In the genomic region with DNA sequence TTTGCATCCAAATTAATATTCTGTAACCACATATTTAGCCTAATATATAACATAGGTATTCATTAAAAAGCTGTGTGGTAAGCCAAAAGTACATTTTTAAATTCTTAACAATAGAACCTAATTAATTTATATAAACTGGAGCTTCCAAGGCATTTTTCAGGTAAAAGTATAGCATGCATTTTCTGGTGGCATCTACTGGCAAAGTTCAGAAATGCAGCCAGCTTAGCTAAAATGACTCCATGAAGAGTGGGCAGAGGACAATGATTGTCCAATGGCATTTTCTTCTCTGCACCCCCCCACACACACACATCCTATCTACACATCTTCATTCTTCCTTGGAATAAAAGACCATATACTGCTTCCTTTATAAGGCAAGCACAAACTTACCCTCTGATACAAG, we compare ENCODE assay signal across 17 mouse cellular contexts. TPM values are rescaled to one million over a fixed set of nuclear protein-coding genes. Genes with fewer than 3 reads are reported as not detected.
DNase-seq lines count a peak whose midpoint lies in the region; ATAC-seq and TF ChIP-seq lines count a peak whose summit lies in the region.
"Had no signal": no experiment of that assay in that cellular context is flagged by ENCODE, and none has a peak within 500 bp of the region (broad histone marks: within the 10 kb centered on the region; RNA-seq: fewer than 3 reads in every experiment).

No protein-coding gene starts in this region.

- no peak overlapping the region for H3K9ac ChIP-seq in forebrain, postnatal 0 days
- no peak overlapping the region for H3K9ac ChIP-seq in forebrain, embryonic 16.5 days (replicated peaks; ENCODE audit: low read depth, low read length)

- no peaks in the 10 kb centered on the region for H3K9me3 ChIP-seq in forebrain, postnatal 0 days (ENCODE audit: low read length)
- no peaks in the 10 kb centered on the region for H3K9me3 ChIP-seq in forebrain, embryonic 16.5 days (ENCODE audit: control insufficient read depth, low read length)
- H3K9me3 ChIP-seq: G1E; heart, embryonic 10.5 days had no signal

- TF ChIP-seq CTCF in forebrain, postnatal 0 days (IDR thresholded peaks at IDR 0.05; ENCODE audit: low read depth), result peak; percentile 68
- TF ChIP-seq CTCF in layer of hippocampus, adult 2 months (conservative IDR thresholded peaks at IDR 0.05), result peak; percentile 72

- H3K27me3 ChIP-seq in forebrain, postnatal 0 days (ENCODE audit: insufficient read depth, low read length), result no peaks in the 10 kb centered on the region
- H3K27me3 ChIP-seq in forebrain, embryonic 16.5 days (replicated peaks; ENCODE audit: control insufficient read depth, insufficient read depth, low read length), result no peaks in the 10 kb centered on the region

- H3K4me3 ChIP-seq in forebrain, postnatal 0 days (ENCODE audit: low read depth, low read length), result no peak overlapping the region
- no peak overlapping the region for H3K4me3 ChIP-seq in forebrain, embryonic 16.5 days (replicated peaks; ENCODE audit: low read length)
- no peak overlapping the region for H3K4me3 ChIP-seq in layer of hippocampus, adult 2 months
- H3K4me3 ChIP-seq: heart, embryonic 10.5 days had no signal

- no peaks in the 10 kb centered on the region for H3K4me1 ChIP-seq in forebrain, postnatal 0 days (ENCODE audit: insufficient read depth)
- H3K4me1 ChIP-seq in forebrain, embryonic 16.5 days (replicated peaks; ENCODE audit: control insufficient read depth, insufficient read depth, low read length), result no peaks in the 10 kb centered on the region
- H3K4me1 ChIP-seq: heart, embryonic 10.5 days had no signal

- DNase-seq in forebrain, postnatal 0 days, result peak; percentile 29
- DNase-seq in layer of hippocampus, adult 2 months (ENCODE audit: low spot score in 2 of 2), result no peak
- no peak for DNase-seq in layer of hippocampus, postnatal 14 days (ENCODE audit: low spot score in 2 of 2)
- DNase-seq in 3T3-L1 (ENCODE audit: low read depth, low spot score) (peak; percentile 49), adipocyte (ENCODE audit: low spot score) (peak; percentile 22)
- DNase-seq: cerebellum, adult 8-10 months; heart, postnatal 36 days; lung, postnatal 14 days; thymus, postnatal 4 days had no signal

- H3K36me3 ChIP-seq in forebrain, postnatal 0 days (ENCODE audit: insufficient read depth), result no peaks in the 10 kb centered on the region
- no peaks in the 10 kb centered on the region for H3K36me3 ChIP-seq in forebrain, embryonic 16.5 days (ENCODE audit: control insufficient read depth, insufficient read depth)

- H3K27ac ChIP-seq in forebrain, postnatal 0 days (ENCODE audit: low read depth, low read length), result no peak overlapping the region
- no peak overlapping the region for H3K27ac ChIP-seq in forebrain, embryonic 16.5 days (ENCODE audit: low read length)
- no peak overlapping the region for H3K27ac ChIP-seq in layer of hippocampus, adult 2 months
- H3K27ac ChIP-seq: heart, embryonic 10.5 days had no signal

- no peak for ATAC-seq in forebrain, postnatal 0 days
- no peak for ATAC-seq in forebrain, embryonic 16.5 days
- ATAC-seq in erythroid progenitor cell, adult 5-6 weeks (replicated peaks; ENCODE audit: low FRiP score, poor library complexity, severe bottlenecking), result no peak
- ATAC-seq: intestine, embryonic 16.5 days had no signal

- no peak overlapping the region for H3K4me2 ChIP-seq in forebrain, postnatal 0 days (ENCODE audit: low read depth)
- H3K4me2 ChIP-seq in forebrain, embryonic 16.5 days (ENCODE audit: low read length), result no peak overlapping the region

RNA-seq across cellular contexts. Expression of a gene that starts 27.0 kb away (rescaled TPM):
- 3.5 and 6.9 TPM in 2 replicates for total RNA-seq in forebrain, postnatal 0 days (2014; rRNA removed)
- polyA plus RNA-seq in forebrain, postnatal 0 days (2015; fragmentation: Nextera tagmentation; extraction: Ambion mirVana), result 1.1 and 1.4 TPM in 2 replicates
- 4.1 and 4.6 TPM in 2 replicates for polyA plus RNA-seq in forebrain, embryonic 16.5 days (2015; fragmentation: Nextera tagmentation; extraction: Ambion mirVana)
- total RNA-seq in layer of hippocampus, adult 2 months (2021), result under 1 TPM; 0.59 to 0.64 TPM
- 1 to 10 TPM; 1.1 to 1.3 TPM for total RNA-seq in layer of hippocampus, postnatal 14 days (2021)
- total RNA-seq in erythroid progenitor cell, adult 5-6 weeks (2015; ENCODE audit: low replicate concordance), result 60.9 and 76.3 TPM in 2 replicates
- total RNA-seq in erythroid progenitor cell, adult 5-6 weeks (2017; ENCODE audit: low replicate concordance), result 79.7 and 82.8 TPM in 2 replicates
- total RNA-seq: gastrocnemius, adult 18-20 months had no signal

RNA-seq across cellular contexts. Expression of a gene that starts 27.1 kb away (rescaled TPM):
- 15.5 and 18.4 TPM in 2 replicates for total RNA-seq in forebrain, postnatal 0 days (2014; rRNA removed)
- 18.1 and 19.1 TPM in 2 replicates for polyA plus RNA-seq in forebrain, postnatal 0 days (2015; fragmentation: Nextera tagmentation; extraction: Ambion mirVana)
- polyA plus RNA-seq in forebrain, embryonic 16.5 days (2015; fragmentation: Nextera tagmentation; extraction: Ambion mirVana), result 35.6 and 38.7 TPM in 2 replicates
- total RNA-seq in layer of hippocampus, adult 2 months (2021), result 1 to 10 TPM; 8.0 to 8.4 TPM
- total RNA-seq in layer of hippocampus, postnatal 14 days (2021), result 1 to 10 TPM; 6.9 TPM
- 18.9 and 31.0 TPM in 2 replicates for total RNA-seq in erythroid progenitor cell, adult 5-6 weeks (2015; ENCODE audit: low replicate concordance)
- total RNA-seq in erythroid progenitor cell, adult 5-6 weeks (2017; ENCODE audit: low replicate concordance), result 22.5 and 32.1 TPM in 2 replicates

RNA-seq across cellular contexts. Expression of a gene that starts 28.8 kb away (rescaled TPM):
- 16.7 and 24.4 TPM in 2 replicates for total RNA-seq in forebrain, postnatal 0 days (2014; rRNA removed)
- polyA plus RNA-seq in forebrain, postnatal 0 days (2015; fragmentation: Nextera tagmentation; extraction: Ambion mirVana), result 18.9 and 45.7 TPM in 2 replicates
- polyA plus RNA-seq in forebrain, embryonic 16.5 days (2015; fragmentation: Nextera tagmentation; extraction: Ambion mirVana), result 6.9 TPM in 1 of 2 replicates, not detected in the other
- total RNA-seq in layer of hippocampus, adult 2 months (2021), result not detected
- total RNA-seq in layer of hippocampus, postnatal 14 days (2021), result not detected
- total RNA-seq in erythroid progenitor cell, adult 5-6 weeks (2015; ENCODE audit: low replicate concordance), result not detected in 2 replicates
- 11.7 TPM in 1 of 2 replicates, not detected in the other for total RNA-seq in erythroid progenitor cell, adult 5-6 weeks (2017; ENCODE audit: low replicate concordance)
- total RNA-seq: gastrocnemius, adult 18-20 months; heart, postnatal 36 days had no signal
- polyA plus RNA-seq: G1E; large intestine, adult 2 months; small intestine, adult 2 months had no signal

Comparison
In these comparisons a context has a peak if more than half of its experiments do, and no peak if none do; other contexts are left out.
1. DNase-seq: peak in forebrain, postnatal 0 days (single experiment), 3T3-L1 (single experiment) and adipocyte (single experiment); none in layer of hippocampus, adult 2 months (0 of 2) and layer of hippocampus, postnatal 14 days (0 of 2).